Mouse (Mus musculus) hindbrain, embryonic 11.5 days (tissue): ENCODE measurements at regions not wholly inside any gene's neighbourhood (a gene's known extent, or its start where the extent isn't known, plus 50 kb on each side); places are given as distances from the start of the nearest gene placed in this dataset.
A peak's percentile ranks its signal among the peaks of the same experiment; 100 is the strongest.

Experiments
- ATAC-seq: fragments of 200-750 bp; cut with Nextera tagmentation; 2 replicates; pipeline ENCODE4 v1.8.0; 2017; ENCODE audit warnings: mild to moderate bottlenecking, moderate TSS enrichment, moderate library complexity; ENCODE audit not compliant: low FRiP score
- DNase-seq: peaks from one replicate; pipeline ENCODE4 v3.0.0-alpha.2; 2015; ENCODE audit warnings: low spot score
- H3K27ac ChIP-seq: fragments of 300-500 bp; sonication (generic); 2 replicates; pipeline ENCODE4 v1.5.1; 2014; ENCODE audit warnings: mild to moderate bottlenecking, low read depth, low read length
- H3K27me3 ChIP-seq: fragments of 300-500 bp; sonication (generic); 2 replicates; pipeline ENCODE4 v1.6.1; 2014; ENCODE audit warnings: mild to moderate bottlenecking, low read length, moderate library complexity, mixed read lengths; ENCODE audit not compliant: control insufficient read depth, insufficient read depth
- H3K36me3 ChIP-seq: fragments of 300-500 bp; sonication (generic); 2 replicates; pipeline ENCODE4 v1.6.1; 2014; ENCODE audit warnings: mild to moderate bottlenecking, low read length, moderate library complexity, mixed read lengths; ENCODE audit not compliant: control insufficient read depth, insufficient read depth
- H3K4me1 ChIP-seq: fragments of 300-500 bp; sonication (generic); replicated peaks from 2 replicates; pipeline ENCODE4 v1.6.1; 2014; ENCODE audit warnings: low read length, mixed read lengths; ENCODE audit not compliant: control insufficient read depth, insufficient read depth
- H3K4me2 ChIP-seq: fragments of 300-500 bp; sonication (generic); replicated peaks from 2 replicates; pipeline ENCODE4 v1.6.1; 2014; ENCODE audit warnings: mild to moderate bottlenecking, low read depth, low read length
- H3K4me3 ChIP-seq: fragments of 300-500 bp; sonication (generic); 2 replicates; pipeline ENCODE4 v1.5.1; 2014; ENCODE audit warnings: low read depth, low read length
- H3K9ac ChIP-seq: fragments of 300-500 bp; sonication (generic); 2 replicates; pipeline ENCODE4 v1.6.1; 2014; ENCODE audit warnings: low read depth, low read length
- H3K9me3 ChIP-seq: fragments of 300-500 bp; sonication (generic); 2 replicates; pipeline ENCODE4 v1.6.1; 2016; ENCODE audit warnings: low read length; ENCODE audit not compliant: control insufficient read depth
- WGBS: fragments of 180-500 bp; shearing (Covaris S2); extraction: QIAGEN DNeasy Blood & Tissue Kit; methylation state at CpG from one replicate; pipeline ENCODE4 v1.1.7; 2014; 5-methylcytosine and 5-hydroxymethylcytosine counted together

- Histone ChIP-seq H3K4me3 (no peak overlapping the region), H3K9me3 (no peaks in the 10 kb centered on the region), H3K27me3 (no peaks in the 10 kb centered on the region), H3K9ac (no peak overlapping the region), H3K4me2 (no peak overlapping the region), H3K27ac (no peak overlapping the region), H3K4me1 (no peaks in the 10 kb centered on the region), H3K36me3 (no peaks in the 10 kb centered on the region)
- DNase-seq: no peak
- ATAC-seq: no peak
Measured at GRCm38 (mm10) chr3:56740902-56741301, 557.4 kb upstream of the Nbea start.

- no peak overlapping the region for H3K4me2 ChIP-seq
- WGBS: 90% methylated on average over 3 of the region's 3 CpGs
- no peak overlapping the region for H3K9ac ChIP-seq
- DNase-seq: no peak
- H3K27me3 ChIP-seq: no peaks in the 10 kb centered on the region
- no peak overlapping the region for H3K4me3 ChIP-seq
- H3K4me1 ChIP-seq: no peaks in the 10 kb centered on the region
- H3K27ac ChIP-seq: no peak overlapping the region
- no peaks in the 10 kb centered on the region for H3K9me3 ChIP-seq
- H3K36me3 ChIP-seq: no peaks in the 10 kb centered on the region
- no peak for ATAC-seq
Measured at GRCm38 (mm10) chr3:56739451-56739850, 556.0 kb upstream of the Nbea start.

DNA sequence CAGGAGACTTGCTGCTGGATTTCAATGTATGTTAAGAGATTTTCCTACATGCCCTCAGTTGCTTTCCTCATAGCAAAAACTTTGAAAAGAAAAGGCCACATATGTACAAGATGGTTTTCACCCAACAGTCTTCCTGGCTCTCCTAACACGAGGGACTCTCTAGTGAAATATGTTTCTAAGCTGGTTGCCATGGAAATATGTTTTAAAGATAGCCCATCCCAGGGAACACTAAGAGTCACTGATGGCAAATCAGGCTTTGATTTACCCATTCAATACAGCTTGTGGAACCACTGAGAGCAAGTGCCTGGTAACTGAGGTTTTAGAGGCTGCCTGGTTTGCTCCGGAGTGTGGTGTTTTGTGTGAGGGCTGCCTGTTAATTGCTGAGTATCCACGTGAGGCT is 547.3 kb upstream of the Nbea start:
- no peak for DNase-seq
- no peaks in the 10 kb centered on the region for H3K36me3 ChIP-seq
- no peak overlapping the region for H3K9ac ChIP-seq
- WGBS: 61% methylated on average over 3 of the region's 3 CpGs
- ATAC-seq: no peak
- no peaks in the 10 kb centered on the region for H3K9me3 ChIP-seq
- no peak overlapping the region for H3K4me3 ChIP-seq
- no peak overlapping the region for H3K27ac ChIP-seq
- H3K4me1 ChIP-seq: no peaks in the 10 kb centered on the region
- H3K4me2 ChIP-seq: no peak overlapping the region
- H3K27me3 ChIP-seq: no peaks in the 10 kb centered on the region

DNA sequence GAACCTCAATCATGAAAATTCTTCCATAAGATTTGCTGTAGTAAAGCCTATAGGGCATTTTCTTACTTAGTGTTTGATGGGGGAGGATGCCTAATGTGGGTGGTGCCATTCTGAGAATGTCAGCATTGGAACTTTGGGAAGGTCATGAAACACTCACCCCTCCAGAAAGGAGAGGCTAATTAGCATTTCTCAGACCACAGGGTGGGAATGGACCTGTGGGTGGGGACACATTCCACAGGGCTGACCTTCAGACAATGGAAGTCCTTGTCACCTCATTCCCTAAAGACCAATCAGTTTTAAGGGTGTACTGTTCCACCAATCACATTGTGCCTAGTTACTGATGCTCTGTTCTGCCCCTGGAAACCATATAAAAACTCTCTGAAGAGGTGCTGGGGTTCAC is 541.5 kb upstream of the Nbea start:
- no peaks in the 10 kb centered on the region for H3K9me3 ChIP-seq
- no peaks in the 10 kb centered on the region for H3K4me1 ChIP-seq
- no peaks in the 10 kb centered on the region for H3K36me3 ChIP-seq
- no peak for ATAC-seq
- no peak overlapping the region for H3K9ac ChIP-seq
- H3K27me3 ChIP-seq: no peaks in the 10 kb centered on the region
- no peak overlapping the region for H3K27ac ChIP-seq
- DNase-seq: no peak
- no peak overlapping the region for H3K4me3 ChIP-seq
- no peak overlapping the region for H3K4me2 ChIP-seq

GRCm38 (mm10) chr3:56708260-56708659 is 524.8 kb upstream of the Nbea start:
- ATAC-seq: no peak
- no peak overlapping the region for H3K27ac ChIP-seq

DNA sequence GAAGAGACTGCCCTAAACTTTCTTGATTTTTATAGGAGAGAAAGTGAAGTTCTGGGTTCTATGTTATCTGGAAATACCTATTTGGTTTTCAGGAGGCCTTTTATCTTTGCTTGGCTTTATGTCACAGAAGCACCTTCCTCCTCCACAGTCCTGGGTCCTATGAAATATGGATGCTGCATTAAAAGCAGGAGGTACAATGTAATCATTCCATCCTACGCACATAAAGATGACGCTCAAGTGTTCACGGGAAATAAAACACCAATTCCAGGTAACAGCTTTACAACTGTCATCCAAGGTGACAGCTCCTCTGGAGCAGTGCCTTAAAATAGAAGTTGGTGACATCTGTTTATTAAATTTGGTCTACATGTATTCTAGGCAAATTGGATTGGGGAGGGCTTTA is 523.8 kb upstream of the Nbea start:
- H3K9me3 ChIP-seq: no peaks in the 10 kb centered on the region
- H3K4me3 ChIP-seq: no peak overlapping the region
- H3K4me2 ChIP-seq: no peak overlapping the region
- ATAC-seq (no peak), DNase-seq (no peak)
- no peak overlapping the region for H3K9ac ChIP-seq
- no peaks in the 10 kb centered on the region for H3K4me1 ChIP-seq
- no peak overlapping the region for H3K27ac ChIP-seq
- H3K36me3 ChIP-seq: no peaks in the 10 kb centered on the region
- no peaks in the 10 kb centered on the region for H3K27me3 ChIP-seq
- 79% methylated on average over 3 of the region's 3 CpGs for WGBS

More at GRCm38 (mm10) chr3:56708260-56708659, 524.8 kb upstream of the Nbea start:
- no peak overlapping the region for H3K4me3 ChIP-seq
- no peaks in the 10 kb centered on the region for H3K27me3 ChIP-seq
- DNase-seq: no peak
- 76% methylated on average over 1 of the region's 1 CpGs for WGBS
- H3K4me1 ChIP-seq: no peaks in the 10 kb centered on the region
- H3K4me2 ChIP-seq: no peak overlapping the region
- H3K36me3 ChIP-seq: no peaks in the 10 kb centered on the region
- H3K9ac ChIP-seq: no peak overlapping the region
- no peaks in the 10 kb centered on the region for H3K9me3 ChIP-seq

- 78% methylated on average over 4 of the region's 4 CpGs for WGBS
- ATAC-seq: no peak
- H3K4me3 ChIP-seq: no peak overlapping the region
- no peaks in the 10 kb centered on the region for H3K4me1 ChIP-seq
- no peaks in the 10 kb centered on the region for H3K36me3 ChIP-seq
- no peak overlapping the region for H3K4me2 ChIP-seq
- no peak for DNase-seq
- no peak overlapping the region for H3K9ac ChIP-seq
- no peaks in the 10 kb centered on the region for H3K27me3 ChIP-seq
- no peak overlapping the region for H3K27ac ChIP-seq
- H3K9me3 ChIP-seq: no peaks in the 10 kb centered on the region
Measured at GRCm38 (mm10) chr3:56706038-56706437, 522.5 kb upstream of the Nbea start.

GRCm38 (mm10) chr3:56698941-56699340 is 515.4 kb upstream of the Nbea start:
- H3K9me3 ChIP-seq: no peaks in the 10 kb centered on the region
- no peaks in the 10 kb centered on the region for H3K4me1 ChIP-seq
- no peak overlapping the region for H3K4me2 ChIP-seq
- no peaks in the 10 kb centered on the region for H3K36me3 ChIP-seq
- H3K4me3 ChIP-seq: no peak overlapping the region
- H3K27me3 ChIP-seq: no peaks in the 10 kb centered on the region
- peak overlapping the region; percentile 59 for H3K27ac ChIP-seq
- peak; percentile 29; the same call in 1 of the 2 replicates for ATAC-seq
- DNase-seq: peak; percentile 10
- no peak overlapping the region for H3K9ac ChIP-seq

- H3K36me3 ChIP-seq: no peaks in the 10 kb centered on the region
- WGBS: 7% methylated on average over 1 of the region's 1 CpGs
- H3K27ac ChIP-seq: peak overlapping the region; percentile 67; the same call in 1 of the 2 replicates
- H3K4me2 ChIP-seq: no peak overlapping the region
- DNase-seq (peak; percentile 65), ATAC-seq (peak; percentile 98)
- H3K9me3 ChIP-seq: no peaks in the 10 kb centered on the region
- no peaks in the 10 kb centered on the region for H3K27me3 ChIP-seq
- H3K4me1 ChIP-seq: no peaks in the 10 kb centered on the region
- H3K9ac ChIP-seq: no peak overlapping the region
- no peak overlapping the region for H3K4me3 ChIP-seq
Measured at GRCm38 (mm10) chr3:56698248-56698647, 514.7 kb upstream of the Nbea start.
